Mouse (Mus musculus): ENCODE results near the gene Aldh1l1.

The Aldh1l1 gene

DNA sequence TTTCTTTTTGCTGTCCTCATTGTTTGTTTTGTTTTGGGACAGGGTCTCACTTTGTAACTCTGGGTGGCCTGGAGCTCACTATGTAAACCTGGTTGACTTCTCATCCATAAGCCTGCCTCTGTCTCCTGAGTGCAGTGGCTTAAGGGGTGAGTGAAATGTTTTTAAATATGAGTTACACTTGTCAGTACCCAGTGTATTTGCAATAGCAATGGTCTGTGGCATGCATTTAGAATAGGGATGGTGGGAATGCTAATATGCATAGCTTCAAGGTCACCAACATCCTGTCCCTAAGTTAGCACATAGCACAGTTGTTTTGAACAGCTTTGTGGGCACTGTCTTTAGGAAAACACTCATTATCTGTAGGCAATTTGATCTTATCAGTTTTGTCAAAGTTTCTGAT, 21.2 kb downstream of the Aldh1l1 start:
- DNase-seq (ENCODE audit: low spot score in 2 of 2), result no peak

GRCm38 (mm10) chr6:90508197-90508624, 22.0 kb downstream of the Aldh1l1 start:
- peak; percentile 54 to 55 for DNase-seq (ENCODE audit: low spot score in 2 of 2)

GRCm38 (mm10) chr6:90509085-90509484, 22.9 kb downstream of the Aldh1l1 start:
- DNase-seq (ENCODE audit: low spot score in 2 of 2), result no peak

DNA sequence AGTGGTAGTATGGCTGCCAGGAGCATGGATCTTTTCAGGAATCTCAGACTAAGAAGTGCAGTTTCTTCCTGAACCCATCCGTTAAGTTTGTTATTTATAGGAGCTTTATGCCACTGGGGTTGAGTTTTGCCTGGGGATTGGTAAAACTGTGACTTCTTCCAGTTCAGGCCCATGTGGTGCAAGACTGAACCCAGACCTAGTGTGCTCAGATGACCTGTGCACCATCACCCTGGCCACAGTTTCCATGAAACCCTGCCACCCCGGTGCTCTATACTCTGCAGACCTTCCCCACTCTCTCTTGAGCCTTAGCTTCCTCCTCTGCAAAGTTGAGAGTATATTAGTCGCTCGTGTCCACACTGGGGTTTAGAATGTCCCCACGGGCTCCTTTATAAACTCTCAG, 26.2 kb downstream of the Aldh1l1 start:
- DNase-seq (ENCODE audit: low spot score in 2 of 2), result no peak

GRCm38 (mm10) chr6:90513074-90513856, 27.0 kb downstream of the Aldh1l1 start:
- DNase-seq (ENCODE audit: low spot score in 2 of 2), result no peak

DNA sequence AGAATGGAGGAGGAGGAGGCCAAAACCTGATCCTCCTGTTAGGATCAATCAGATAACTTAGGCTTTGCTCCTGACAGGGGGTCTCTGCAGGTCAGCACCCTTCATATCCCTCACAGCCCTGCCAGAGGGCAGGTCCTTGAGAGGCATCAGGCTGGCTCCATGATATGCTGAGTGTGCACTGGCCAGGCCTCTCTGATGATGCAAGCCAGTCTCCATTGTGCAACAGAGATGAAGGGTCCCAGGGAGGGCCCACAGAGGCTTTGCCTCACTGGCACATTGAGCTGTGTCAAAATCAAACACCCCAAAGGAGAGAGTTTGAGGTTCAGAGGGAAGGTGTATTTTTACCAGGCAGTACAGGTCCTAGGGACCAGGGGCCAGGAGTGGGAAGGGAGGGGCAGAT, 28.1 kb downstream of the Aldh1l1 start:
- DNase-seq (ENCODE audit: low spot score in 2 of 2), result no peak

GRCm38 (mm10) chr6:90514883-90515405, 28.7 kb downstream of the Aldh1l1 start:
- DNase-seq (ENCODE audit: low spot score in 2 of 2), result peak; percentile 62 to 76

GRCm38 (mm10) chr6:90518892-90519291, 32.7 kb downstream of the Aldh1l1 start:
- no peak for DNase-seq (ENCODE audit: low spot score in 2 of 2)

DNA sequence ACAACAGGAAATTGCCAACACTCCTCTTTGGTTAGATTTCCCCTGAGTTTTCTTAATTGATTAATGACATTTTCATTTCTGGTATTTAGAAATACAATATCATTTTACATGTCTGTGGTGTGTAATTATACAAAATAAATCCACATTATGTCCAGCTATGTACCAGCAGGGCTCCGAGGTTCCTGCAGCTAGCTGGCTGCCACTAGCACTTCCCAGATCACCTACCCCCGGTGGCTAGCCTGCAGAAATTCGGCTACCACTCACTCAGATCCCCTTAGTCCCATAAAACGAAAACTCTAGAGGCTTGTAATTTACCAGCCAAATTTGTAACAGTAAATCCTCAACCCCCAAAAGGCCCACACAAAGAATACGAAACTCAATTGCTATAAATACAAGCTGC, 33.1 kb downstream of the Aldh1l1 start:
- DNase-seq (ENCODE audit: low spot score in 2 of 2), result no peak

DNA sequence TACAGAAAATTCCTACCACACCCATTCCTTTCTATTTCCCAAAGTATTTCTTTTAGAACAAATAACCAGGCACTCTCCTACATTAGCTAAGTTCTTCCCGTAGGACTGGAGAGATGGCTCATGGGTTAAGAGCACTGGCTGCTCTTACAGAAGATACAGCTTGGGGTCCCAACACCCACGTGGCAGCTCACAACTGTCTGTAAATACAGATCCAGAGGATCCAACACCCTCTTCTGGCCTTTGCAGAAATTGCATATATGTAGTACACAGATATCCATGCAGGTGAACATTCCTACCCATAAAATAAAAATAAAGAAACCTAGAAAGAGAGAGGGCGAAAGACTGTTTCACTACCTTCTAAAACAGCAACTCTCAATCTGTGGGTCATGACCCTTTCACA, 40.2 kb downstream of the Aldh1l1 start:
- no peak for DNase-seq (ENCODE audit: low spot score in 2 of 2)

DNA sequence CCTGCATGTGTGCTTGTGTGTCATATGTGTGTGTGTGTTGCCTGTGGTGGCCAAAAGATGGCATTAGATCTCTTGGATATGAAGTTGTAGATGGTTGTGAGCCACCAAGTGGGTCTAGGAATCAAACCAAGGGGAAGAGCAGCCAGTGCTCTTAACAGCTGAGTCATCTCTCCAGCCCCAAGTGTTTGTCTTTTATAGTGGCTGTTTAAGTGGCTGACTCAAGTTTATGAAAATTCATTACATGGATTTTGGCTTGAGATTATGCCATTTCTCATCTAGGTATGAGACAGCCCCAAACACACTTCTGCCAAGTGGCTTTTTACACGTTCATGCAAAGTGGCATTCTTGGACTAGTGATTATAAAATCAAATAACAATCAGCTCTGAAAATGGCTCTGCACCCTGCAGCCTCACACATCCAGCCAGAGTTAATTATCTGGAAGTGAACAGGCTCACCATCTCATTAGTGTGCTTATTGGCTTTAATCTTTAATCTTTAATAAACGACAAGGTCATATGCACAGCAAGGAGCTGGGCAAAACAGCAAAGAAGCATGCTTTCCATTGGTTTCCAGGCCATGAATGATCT, 43.3 kb downstream of the Aldh1l1 start:
- DNase-seq (ENCODE audit: low spot score in 2 of 2), result no peak

DNA sequence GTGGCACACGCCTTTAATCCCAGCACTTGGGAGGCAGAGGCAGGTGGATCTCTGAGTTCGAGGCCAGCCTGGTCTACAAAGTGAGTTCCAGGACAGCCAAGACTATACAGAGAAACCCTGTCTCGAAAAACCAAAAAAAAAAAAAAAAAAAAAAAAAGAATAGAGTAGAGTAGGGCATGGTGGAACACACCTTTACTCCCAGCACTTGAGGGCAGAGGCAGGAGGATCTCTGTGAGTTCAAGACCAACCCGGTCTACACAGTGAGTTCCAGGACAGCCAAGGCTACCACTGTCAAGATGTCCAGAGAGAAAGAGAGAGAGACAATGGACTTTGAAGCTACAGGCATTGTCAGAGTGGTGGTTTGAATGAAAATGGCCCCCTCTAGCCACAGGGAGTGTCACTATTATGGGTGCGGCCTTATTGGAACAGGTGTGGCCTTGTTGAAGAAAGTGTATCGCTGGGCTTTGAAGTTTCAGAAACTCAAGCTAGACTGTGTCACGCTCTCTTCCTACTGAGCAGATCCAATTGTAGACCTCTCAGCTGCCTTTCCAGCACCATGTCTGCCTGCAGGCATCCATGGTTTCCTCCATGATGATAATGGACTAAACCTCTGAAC, 46.5 kb downstream of the Aldh1l1 start:
- no peak for DNase-seq (ENCODE audit: low spot score in 2 of 2)

DNA sequence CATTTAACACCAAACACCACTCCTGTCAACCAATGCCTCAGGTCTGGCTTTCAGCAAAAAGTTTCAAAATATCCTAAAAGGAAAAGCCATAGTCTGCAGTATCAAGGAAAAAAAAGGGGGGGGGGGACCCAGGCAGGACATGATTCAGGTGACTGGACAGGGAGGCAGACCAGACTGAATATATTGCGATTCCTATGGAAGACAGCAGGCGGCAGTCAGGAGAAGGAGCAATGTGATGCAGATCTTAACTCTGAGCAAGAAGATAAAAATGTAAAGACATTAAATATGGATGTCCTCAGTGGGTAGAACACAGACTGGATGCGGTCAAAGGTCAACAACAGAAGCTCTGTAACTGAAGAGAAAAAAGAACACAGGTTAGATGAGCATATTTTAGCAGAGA, 47.3 kb downstream of the Aldh1l1 start:
- DNase-seq (ENCODE audit: low spot score in 2 of 2), result no peak

GRCm38 (mm10) chr6:90534701-90535475, 48.7 kb downstream of the Aldh1l1 start:
- peak; percentile 69 to 70 for DNase-seq (ENCODE audit: low spot score in 2 of 2)

- no peak for DNase-seq (ENCODE audit: low spot score in 2 of 2)
Observed at GRCm38 (mm10) chr6:90536824-90537223, 50.6 kb downstream of the Aldh1l1 start.

- peak; percentile 78 to 84 for DNase-seq (ENCODE audit: low spot score in 2 of 2)
Observed at GRCm38 (mm10) chr6:90537941-90538340, 51.7 kb downstream of the Aldh1l1 start.

- no peak for DNase-seq (ENCODE audit: low spot score in 2 of 2)
Observed at GRCm38 (mm10) chr6:90539271-90539670, 53.0 kb downstream of the Aldh1l1 start.

- DNase-seq (ENCODE audit: low spot score in 2 of 2), result no peak
Observed at GRCm38 (mm10) chr6:90540520-90540919, 54.3 kb downstream of the Aldh1l1 start.

DNA sequence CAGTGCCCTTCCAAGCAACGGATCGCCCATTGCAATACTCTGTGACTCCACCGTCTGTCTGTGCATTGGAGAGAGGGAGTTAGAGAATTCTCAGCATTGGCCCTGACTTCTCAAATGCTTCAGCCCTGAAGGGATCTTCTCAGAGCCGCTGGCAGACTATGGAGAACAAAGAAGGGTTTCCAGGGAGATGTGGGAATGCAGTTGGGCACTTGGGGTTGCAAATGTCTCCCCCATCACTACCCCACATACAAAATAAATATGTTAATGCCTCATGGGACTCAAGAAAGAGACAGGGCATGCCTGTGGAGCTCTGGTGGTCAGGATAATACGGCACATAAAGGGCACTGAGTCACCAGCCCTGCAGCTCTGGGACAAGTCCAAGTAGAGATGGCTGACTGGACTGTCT, 55.1 kb downstream of the Aldh1l1 start:
- no peak for DNase-seq (ENCODE audit: low spot score in 2 of 2)

DNA sequence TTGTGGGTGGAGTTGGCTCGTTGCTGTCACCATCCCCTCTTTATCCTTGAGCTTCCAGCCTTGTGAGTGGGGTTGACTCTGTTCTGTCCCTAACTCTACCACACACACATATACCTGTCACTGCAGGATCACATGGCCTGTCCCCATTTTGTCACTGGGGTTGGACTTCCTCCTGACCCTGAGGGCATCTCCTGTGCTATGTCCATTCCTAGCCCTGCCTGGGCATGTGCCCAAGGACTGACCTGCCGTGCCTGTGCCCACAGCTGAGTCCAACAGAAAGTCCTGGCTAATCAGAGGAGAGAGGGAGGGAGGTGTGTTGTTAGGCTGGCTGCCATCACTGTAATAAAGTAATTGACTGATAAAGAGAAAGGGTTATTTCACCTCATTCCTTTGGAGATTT, 58.2 kb downstream of the Aldh1l1 start:
- DNase-seq (ENCODE audit: low spot score in 2 of 2), result no peak

DNA sequence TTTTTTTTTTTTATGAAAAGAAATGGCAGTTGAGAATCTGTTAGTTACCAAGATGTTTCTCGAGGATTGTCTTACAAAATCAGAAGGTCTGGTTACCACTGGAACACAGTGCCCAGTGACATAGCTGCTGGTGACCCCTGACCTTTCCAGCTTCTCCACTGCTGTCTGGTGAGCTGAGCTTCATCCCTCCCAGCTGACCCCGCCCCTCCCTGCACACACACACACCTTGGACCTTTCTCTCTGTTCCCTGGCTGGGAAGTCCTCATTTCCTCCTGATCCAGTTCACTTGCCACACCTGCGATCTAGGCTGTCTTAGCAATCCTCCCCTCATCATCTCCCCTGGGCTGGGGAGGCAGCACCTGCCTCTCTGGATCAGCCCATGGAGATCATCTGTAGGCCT, 60.0 kb downstream of the Aldh1l1 start:
- no peak for DNase-seq (ENCODE audit: low spot score in 2 of 2)

GRCm38 (mm10) chr6:90547041-90547440, 60.8 kb downstream of the Aldh1l1 start:
- no peak for DNase-seq (ENCODE audit: low spot score in 2 of 2)

All from right cerebral cortex, postnatal 36 days (tissue).